Mouse (Mus musculus) kidney, embryonic 14.5 days (tissue): Measurements from ENCODE around the gene Cacna2d4. TPM values are rescaled to one million over a fixed set of nuclear protein-coding genes. Genes with fewer than 3 reads are reported as not detected.

Experiments used
- polyA plus RNA-seq: library from polyadenylated mRNA; unstranded; fragments of >200 nt; fragmentation: Nextera tagmentation; extraction: Ambion mirVana; gene quantifications from 2 replicates; pipeline ENCODE4 v1.2.1, GENCODE M21; 2014

Gene Cacna2d4
- polyA plus RNA-seq, 1 experiment from 2014 or later = not detected

Other genes with a start within 250 kb of the Cacna2d4 start
- gene Dcp1b, start 61.3 kb upstream of the Cacna2d4 start, polyA plus RNA-seq = 9.3 and 9.4 TPM in 2 replicates
- 1.7 and 3.3 TPM in 2 replicates for gene Cacna1c, start 40.1 kb upstream of the Cacna2d4 start, polyA plus RNA-seq
- 0.13 TPM in 1 of 2 replicates, not detected in the other for gene Lrtm2, start 94.2 kb downstream of the Cacna2d4 start, polyA plus RNA-seq
- 22.6 and 33.4 TPM in 2 replicates for gene Adipor2, start 181.2 kb downstream of the Cacna2d4 start, polyA plus RNA-seq
- gene Fbxl14, start 243.1 kb downstream of the Cacna2d4 start, polyA plus RNA-seq = 7.2 and 9.6 TPM in 2 replicates